Mouse (Mus musculus) forebrain, postnatal 0 days (tissue): Measurements from ENCODE around the gene Aff3. TPM values are rescaled to one million over a fixed set of nuclear protein-coding genes. Genes with fewer than 3 reads are reported as not detected.
A peak's percentile ranks its signal among the peaks of the same experiment; 100 is the strongest.

ENCODE experiments used
- ATAC-seq: fragments of 200-750 bp; cut with Nextera tagmentation; 2 replicates; pipeline ENCODE4 v1.8.0; 2017; ENCODE audit warnings: mild to moderate bottlenecking, moderate library complexity
- DNase-seq: peaks from one replicate; pipeline ENCODE4 v3.0.0-alpha.2; 2015
- H3K27ac ChIP-seq: fragments of 300-500 bp; sonication (generic); 2 replicates; pipeline ENCODE4 v1.5.1; 2014; ENCODE audit warnings: low read depth, mild to moderate bottlenecking, antibody characterized with exemption, low read length, moderate library complexity, mixed read lengths
- H3K27me3 ChIP-seq: fragments of 300-500 bp; sonication (generic); 2 replicates; pipeline ENCODE4 v1.6.1; 2014; ENCODE audit warnings: mild to moderate bottlenecking, low read length, mixed read lengths; ENCODE audit not compliant: insufficient read depth
- H3K36me3 ChIP-seq: fragments of 300-500 bp; sonication (generic); 2 replicates; pipeline ENCODE4 v1.6.1; 2014; ENCODE audit warnings: mild to moderate bottlenecking, moderate library complexity; ENCODE audit not compliant: insufficient read depth
- H3K4me1 ChIP-seq: fragments of 300-500 bp; sonication (generic); 2 replicates; pipeline ENCODE4 v1.6.1; 2014; ENCODE audit warnings: antibody characterized with exemption; ENCODE audit not compliant: insufficient read depth
- H3K4me2 ChIP-seq: fragments of 300-500 bp; sonication (generic); 2 replicates; pipeline ENCODE4 v1.6.1; 2014; ENCODE audit warnings: low read depth, mild to moderate bottlenecking, moderate library complexity
- H3K4me3 ChIP-seq: fragments of 300-500 bp; sonication (generic); 2 replicates; pipeline ENCODE4 v1.5.1; 2014; ENCODE audit warnings: low read depth, low read length, mixed read lengths
- H3K9ac ChIP-seq: fragments of 300-500 bp; sonication (generic); 2 replicates; pipeline ENCODE4 v1.6.1; 2014; ENCODE audit warnings: mild to moderate bottlenecking
- H3K9me3 ChIP-seq: fragments of 300-500 bp; sonication (generic); 2 replicates; pipeline ENCODE4 v1.6.1; 2016; ENCODE audit warnings: low read length
- CTCF ChIP-seq: sonication (generic); IDR thresholded peaks from 2 replicates; pipeline ENCODE4 v1.5.1; 2016; ENCODE audit warnings: antibody characterized with exemption, control low read depth, low read depth
- WGBS: fragments of 180-500 bp; shearing (Covaris S2); extraction: QIAGEN DNeasy Blood & Tissue Kit; methylation state at CpG from one replicate; pipeline ENCODE4 v1.1.7; 2014; 5-methylcytosine and 5-hydroxymethylcytosine counted together
- polyA plus RNA-seq: library from polyadenylated mRNA; unstranded; fragments of >200 nt; fragmentation: Nextera tagmentation; extraction: Ambion mirVana; gene quantifications from 2 replicates; pipeline ENCODE4 v1.2.1, GENCODE M21; 2015
- total RNA-seq: library from RNA; depleted of rRNA; stranded (reverse); fragments of >200 nt; gene quantifications from 2 replicates; pipeline ENCODE4 v1.2.3, GENCODE M21; 2014; rRNA removed

The Aff3 gene
- total and polyA plus RNA-seq, 2 experiments from 2014 or later = 21.8 to 102 TPM

GRCm38 (mm10) chr1:38132942-38133341, 531.8 kb downstream of the Aff3 start:
- H3K9me3 ChIP-seq = no peaks in the 10 kb centered on the region
- no peaks in the 10 kb centered on the region for H3K27me3 ChIP-seq
- H3K4me2 ChIP-seq = no peak overlapping the region
- DNase-seq = no peak
- no peak for ATAC-seq
- H3K9ac ChIP-seq = no peak overlapping the region
- H3K4me1 ChIP-seq = peaks cover 12% of the 10 kb centered on the region
- no peak for TF ChIP-seq CTCF
- no peak overlapping the region for H3K4me3 ChIP-seq
- no peaks in the 10 kb centered on the region for H3K36me3 ChIP-seq
- 69% methylated on average over 6 of the region's 6 CpGs for WGBS
- H3K27ac ChIP-seq = no peak overlapping the region

DNA sequence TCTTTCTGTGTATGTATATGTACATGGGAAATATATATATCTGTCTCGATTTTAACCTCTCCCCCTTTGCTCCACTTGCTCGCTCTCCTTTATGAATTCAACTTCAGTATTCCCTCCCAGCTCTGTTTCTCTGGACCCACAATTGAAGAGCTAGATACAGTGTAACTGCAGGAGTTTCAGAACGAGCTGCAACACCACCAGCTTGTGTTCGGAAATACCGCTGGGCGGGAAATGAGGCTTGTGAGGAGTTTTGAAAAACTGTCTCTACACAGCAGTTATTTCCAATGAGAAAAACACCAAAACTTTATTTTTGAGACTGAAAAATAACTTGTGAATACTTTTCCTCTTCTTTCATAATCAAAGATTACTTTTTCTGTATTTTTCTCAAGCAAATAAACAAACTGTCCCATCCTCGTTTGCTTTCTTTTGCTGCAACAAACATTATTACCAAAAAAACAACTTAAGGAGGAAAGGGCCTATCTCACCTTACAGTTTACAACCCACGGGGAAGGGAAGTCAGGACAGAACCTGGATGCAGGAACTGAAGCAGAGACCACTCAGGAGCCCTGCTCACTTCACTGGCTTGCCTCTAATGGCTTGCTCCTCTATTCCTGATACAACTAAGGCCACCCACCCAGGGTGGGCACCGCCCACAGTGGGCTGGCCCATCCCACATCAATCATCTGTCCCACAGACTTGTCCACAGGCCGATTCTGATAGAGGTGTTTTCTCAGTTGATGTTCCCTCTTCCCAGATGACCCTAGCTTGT, 533.9 kb downstream of the Aff3 start:
- DNase-seq = no peak
- H3K9me3 ChIP-seq = no peaks in the 10 kb centered on the region
- H3K4me2 ChIP-seq = peak overlapping the region; percentile 78
- no peaks in the 10 kb centered on the region for H3K27me3 ChIP-seq
- peaks cover 12% of the 10 kb centered on the region for H3K4me1 ChIP-seq
- ATAC-seq = no peak
- no peak for TF ChIP-seq CTCF
- WGBS = 54% methylated on average over 10 of the region's 10 CpGs
- H3K4me3 ChIP-seq = no peak overlapping the region
- H3K27ac ChIP-seq = no peak overlapping the region; the same call in 1 of the 2 replicates
- H3K36me3 ChIP-seq = no peaks in the 10 kb centered on the region
- H3K9ac ChIP-seq = 0 out of 2 replicates have a peak overlapping the region, but pooled peaks have one; percentile 74

DNA sequence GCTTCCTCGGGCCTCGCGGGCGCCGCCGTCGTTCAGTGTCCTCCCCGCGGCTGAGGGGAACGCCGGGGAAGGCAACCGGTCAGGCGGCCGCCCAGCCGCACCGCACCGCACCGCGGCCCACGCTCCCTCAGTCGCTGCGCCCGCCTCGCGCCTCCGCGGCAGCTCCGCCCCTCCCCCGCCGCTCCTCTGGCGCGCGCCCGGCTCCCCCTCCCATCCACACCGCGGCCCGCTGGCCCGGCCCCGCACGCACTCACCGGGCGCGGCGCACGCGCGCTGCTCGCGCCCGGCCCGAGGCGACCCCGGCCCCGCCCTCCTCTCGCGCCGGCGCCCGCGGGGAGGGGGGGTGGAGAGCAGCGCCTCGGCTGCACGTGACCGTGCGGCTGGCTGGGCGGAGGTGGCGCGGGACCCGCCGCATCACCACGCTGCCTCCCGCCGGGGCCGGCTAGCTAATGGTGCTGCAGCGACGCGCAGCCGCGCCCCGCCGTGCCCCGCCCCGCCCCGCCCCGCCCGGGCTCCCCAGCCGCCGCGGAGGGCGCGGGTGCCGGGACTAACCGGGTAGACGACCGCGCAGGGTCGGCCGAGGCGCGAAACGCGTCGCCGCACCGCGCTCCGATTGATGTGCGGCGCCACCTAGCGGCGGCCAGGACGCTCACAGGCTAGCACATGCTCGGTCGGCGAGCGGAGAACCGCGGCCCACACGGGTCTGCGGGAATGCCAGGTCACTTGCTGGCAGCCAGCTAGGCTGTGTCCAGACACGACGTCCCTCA, 535.1 kb downstream of the Aff3 start, which contains the start of gene Rev1:
Gene Rev1 (minus strand): TSS at position 301 of the 767 bp plus-strand sequence.
- Histone ChIP-seq H3K4me2 (peak within 1 kb of the TSS; percentile 78), H3K4me1 (peaks cover 12% of the 10 kb centered on the region), H3K27ac (peak within 1 kb of the TSS; percentile 90), H3K9ac (peak within 1 kb of the TSS; percentile 74), H3K9me3 (no peaks in the 10 kb centered on the region), H3K36me3 (no peaks in the 10 kb centered on the region), H3K4me3 (peak within 1 kb of the TSS; percentile 83), H3K27me3 (no peaks in the 10 kb centered on the region)
- WGBS = 3% methylated on average over 47 of the region's 122 CpGs
- ATAC-seq = peak; percentile 94
- peak; percentile 95 for DNase-seq
- TF ChIP-seq CTCF = peak; percentile 92

GRCm38 (mm10) chr1:38128919-38129436, 535.8 kb downstream of the Aff3 start:
- Histone ChIP-seq H3K27me3 (no peaks in the 10 kb centered on the region), H3K9me3 (no peaks in the 10 kb centered on the region), H3K4me2 (peak overlapping the region; percentile 78), H3K4me3 (peak overlapping the region; percentile 83), H3K36me3 (no peaks in the 10 kb centered on the region), H3K27ac (peak overlapping the region; percentile 90), H3K9ac (peak overlapping the region; percentile 74), H3K4me1 (peaks cover 12% of the 10 kb centered on the region)
- peak; percentile 21 for ATAC-seq
- TF ChIP-seq CTCF = no peak
- WGBS = under 1% methylated on average over 42 of the region's 68 CpGs
- peak; percentile 58 for DNase-seq

Other genes starting within 250 kb of the Aff3 start
- 103 and 143 TPM in 2 replicates for gene Lonrf2, start 171.8 kb upstream of the Aff3 start, total RNA-seq
- 13.8 and 21.9 TPM in 2 replicates for gene Lonrf2, start 171.8 kb upstream of the Aff3 start, polyA plus RNA-seq
- 79.3 and 85.2 TPM in 2 replicates for gene Chst10, start 233.2 kb upstream of the Aff3 start, total RNA-seq
- gene Chst10, start 233.2 kb upstream of the Aff3 start, polyA plus RNA-seq = 60.1 and 71.7 TPM in 2 replicates